Mouse (Mus musculus): Measurements from ENCODE around the gene Edem1. TPM values are rescaled to one million over a fixed set of nuclear protein-coding genes. Genes with fewer than 3 reads are reported as not detected.

The Edem1 gene
- polyA plus RNA-seq, 1 experiment = 64.3 TPM

GRCm38 (mm10) chr6:108870421-108870820, 42.0 kb downstream of the Edem1 start:
- no peaks in the 10 kb centered on the region for H3K36me3 ChIP-seq (ENCODE audit: control insufficient read depth, insufficient read depth, low read length, poor library complexity, severe bottlenecking)
- H3K4me3 ChIP-seq (ENCODE audit: low read depth, low read length) = no peak overlapping the region
- 0 out of 2 replicates have a peak, but pooled peaks cover 2% of the 10 kb centered on the region for H3K9me3 ChIP-seq (replicated peaks; ENCODE audit: control insufficient read depth, insufficient read depth, low read length, poor library complexity, severe bottlenecking)
- no peaks in the 10 kb centered on the region for H3K27me3 ChIP-seq (ENCODE audit: control insufficient read depth, insufficient read depth, low read length, poor library complexity, severe bottlenecking)
- H3K9ac ChIP-seq (ENCODE audit: low read depth, poor library complexity, severe bottlenecking) = no peak overlapping the region
- peaks cover 1% of the 10 kb centered on the region for H3K4me1 ChIP-seq (ENCODE audit: control insufficient read depth, insufficient read depth, low read length)
- no peak overlapping the region for H3K27ac ChIP-seq (ENCODE audit: insufficient read depth, low read length)
- TF ChIP-seq POLR2A (IDR thresholded peaks at IDR 0.05; ENCODE audit: insufficient read depth, low read length) (no peak), EP300 (IDR thresholded peaks at IDR 0.05; ENCODE audit: insufficient read depth, low read depth, low read length) (no peak), CTCF (IDR thresholded peaks at IDR 0.05; ENCODE audit: low read depth, low read length) (no peak)

- 0 out of 2 replicates have a peak, but pooled peaks cover 2% of the 10 kb centered on the region for H3K9me3 ChIP-seq (replicated peaks; ENCODE audit: control insufficient read depth, insufficient read depth, low read length, poor library complexity, severe bottlenecking)
- H3K36me3 ChIP-seq (ENCODE audit: control insufficient read depth, insufficient read depth, low read length, poor library complexity, severe bottlenecking) = no peaks in the 10 kb centered on the region
- peaks cover 1% of the 10 kb centered on the region for H3K4me1 ChIP-seq (ENCODE audit: control insufficient read depth, insufficient read depth, low read length)
- H3K9ac ChIP-seq (ENCODE audit: low read depth, poor library complexity, severe bottlenecking) = no peak overlapping the region
- TF ChIP-seq CTCF (IDR thresholded peaks at IDR 0.05; ENCODE audit: low read depth, low read length) = no peak
- no peak for TF ChIP-seq POLR2A (IDR thresholded peaks at IDR 0.05; ENCODE audit: insufficient read depth, low read length)
- TF ChIP-seq EP300 (IDR thresholded peaks at IDR 0.05; ENCODE audit: insufficient read depth, low read depth, low read length) = no peak
- no peak overlapping the region for H3K4me3 ChIP-seq (ENCODE audit: low read depth, low read length)
- H3K27ac ChIP-seq (ENCODE audit: insufficient read depth, low read length) = no peak overlapping the region
- H3K27me3 ChIP-seq (ENCODE audit: control insufficient read depth, insufficient read depth, low read length, poor library complexity, severe bottlenecking) = no peaks in the 10 kb centered on the region
These were observed 42.8 kb downstream of the Edem1 start for GRCm38 (mm10) chr6:108871251-108871650.

GRCm38 (mm10) chr6:108875344-108875743, 46.9 kb downstream of the Edem1 start:
- TF ChIP-seq POLR2A (IDR thresholded peaks at IDR 0.05; ENCODE audit: insufficient read depth, low read length) (no peak), CTCF (IDR thresholded peaks at IDR 0.05; ENCODE audit: low read depth, low read length) (no peak), EP300 (IDR thresholded peaks at IDR 0.05; ENCODE audit: insufficient read depth, low read depth, low read length) (no peak)
- no peaks in the 10 kb centered on the region for H3K4me1 ChIP-seq (ENCODE audit: control insufficient read depth, insufficient read depth, low read length)
- H3K9ac ChIP-seq (ENCODE audit: low read depth, poor library complexity, severe bottlenecking) = no peak overlapping the region
- H3K4me3 ChIP-seq (ENCODE audit: low read depth, low read length) = no peak overlapping the region
- H3K36me3 ChIP-seq (ENCODE audit: control insufficient read depth, insufficient read depth, low read length, poor library complexity, severe bottlenecking) = no peaks in the 10 kb centered on the region
- no peaks in the 10 kb centered on the region for H3K27me3 ChIP-seq (ENCODE audit: control insufficient read depth, insufficient read depth, low read length, poor library complexity, severe bottlenecking)
- no peak overlapping the region for H3K27ac ChIP-seq (ENCODE audit: insufficient read depth, low read length)
- H3K9me3 ChIP-seq (replicated peaks; ENCODE audit: control insufficient read depth, insufficient read depth, low read length, poor library complexity, severe bottlenecking) = 0 out of 2 replicates have a peak, but pooled peaks cover 2% of the 10 kb centered on the region

- no peak overlapping the region; the same call in 1 of the 2 replicates for H3K27ac ChIP-seq (ENCODE audit: insufficient read depth, low read length)
- no peak overlapping the region for H3K9ac ChIP-seq (ENCODE audit: low read depth, poor library complexity, severe bottlenecking)
- H3K4me1 ChIP-seq (ENCODE audit: control insufficient read depth, insufficient read depth, low read length) = no peaks in the 10 kb centered on the region
- H3K4me3 ChIP-seq (ENCODE audit: low read depth, low read length) = no peak overlapping the region
- H3K9me3 ChIP-seq (replicated peaks; ENCODE audit: control insufficient read depth, insufficient read depth, low read length, poor library complexity, severe bottlenecking) = 0 out of 2 replicates have a peak, but pooled peaks cover under 1% of the 10 kb centered on the region
- no peaks in the 10 kb centered on the region for H3K27me3 ChIP-seq (ENCODE audit: control insufficient read depth, insufficient read depth, low read length, poor library complexity, severe bottlenecking)
- TF ChIP-seq EP300 (IDR thresholded peaks at IDR 0.05; ENCODE audit: insufficient read depth, low read depth, low read length) = no peak
- TF ChIP-seq POLR2A (IDR thresholded peaks at IDR 0.05; ENCODE audit: insufficient read depth, low read length) = no peak
- TF ChIP-seq CTCF (IDR thresholded peaks at IDR 0.05; ENCODE audit: low read depth, low read length) = no peak
- no peaks in the 10 kb centered on the region for H3K36me3 ChIP-seq (ENCODE audit: control insufficient read depth, insufficient read depth, low read length, poor library complexity, severe bottlenecking)
These were observed 47.6 kb downstream of the Edem1 start for GRCm38 (mm10) chr6:108876052-108876451.

GRCm38 (mm10) chr6:108876486-108876885, 48.0 kb downstream of the Edem1 start:
- Histone ChIP-seq H3K4me3 (ENCODE audit: low read depth, low read length) (no peak overlapping the region), H3K9me3 (replicated peaks; ENCODE audit: control insufficient read depth, insufficient read depth, low read length, poor library complexity, severe bottlenecking) (peaks cover 3% of the 10 kb centered on the region; the same call in 1 of the 2 replicates), H3K4me1 (ENCODE audit: control insufficient read depth, insufficient read depth, low read length) (no peaks in the 10 kb centered on the region), H3K27me3 (ENCODE audit: control insufficient read depth, insufficient read depth, low read length, poor library complexity, severe bottlenecking) (no peaks in the 10 kb centered on the region), H3K27ac (ENCODE audit: insufficient read depth, low read length) (no peak overlapping the region), H3K36me3 (ENCODE audit: control insufficient read depth, insufficient read depth, low read length, poor library complexity, severe bottlenecking) (no peaks in the 10 kb centered on the region), H3K9ac (ENCODE audit: low read depth, poor library complexity, severe bottlenecking) (no peak overlapping the region)
- TF ChIP-seq EP300 (IDR thresholded peaks at IDR 0.05; ENCODE audit: insufficient read depth, low read depth, low read length) = no peak
- TF ChIP-seq POLR2A (IDR thresholded peaks at IDR 0.05; ENCODE audit: insufficient read depth, low read length) = no peak
- no peak for TF ChIP-seq CTCF (IDR thresholded peaks at IDR 0.05; ENCODE audit: low read depth, low read length)

- TF ChIP-seq POLR2A (IDR thresholded peaks at IDR 0.05; ENCODE audit: insufficient read depth, low read length) (no peak), CTCF (IDR thresholded peaks at IDR 0.05; ENCODE audit: low read depth, low read length) (no peak), EP300 (IDR thresholded peaks at IDR 0.05; ENCODE audit: insufficient read depth, low read depth, low read length) (no peak)
- Histone ChIP-seq H3K36me3 (ENCODE audit: control insufficient read depth, insufficient read depth, low read length, poor library complexity, severe bottlenecking) (no peaks in the 10 kb centered on the region), H3K4me3 (ENCODE audit: low read depth, low read length) (no peak overlapping the region), H3K9ac (ENCODE audit: low read depth, poor library complexity, severe bottlenecking) (no peak overlapping the region), H3K9me3 (replicated peaks; ENCODE audit: control insufficient read depth, insufficient read depth, low read length, poor library complexity, severe bottlenecking) (peaks cover 3% of the 10 kb centered on the region; the same call in 1 of the 2 replicates), H3K4me1 (ENCODE audit: control insufficient read depth, insufficient read depth, low read length) (no peaks in the 10 kb centered on the region), H3K27ac (ENCODE audit: insufficient read depth, low read length) (no peak overlapping the region), H3K27me3 (ENCODE audit: control insufficient read depth, insufficient read depth, low read length, poor library complexity, severe bottlenecking) (no peaks in the 10 kb centered on the region)
These were observed 52.0 kb downstream of the Edem1 start for GRCm38 (mm10) chr6:108880368-108881013.

Data from ES-Bruce4 (cell line).